ENCODE assay signal across 20 mouse cellular contexts in the genomic region with DNA sequence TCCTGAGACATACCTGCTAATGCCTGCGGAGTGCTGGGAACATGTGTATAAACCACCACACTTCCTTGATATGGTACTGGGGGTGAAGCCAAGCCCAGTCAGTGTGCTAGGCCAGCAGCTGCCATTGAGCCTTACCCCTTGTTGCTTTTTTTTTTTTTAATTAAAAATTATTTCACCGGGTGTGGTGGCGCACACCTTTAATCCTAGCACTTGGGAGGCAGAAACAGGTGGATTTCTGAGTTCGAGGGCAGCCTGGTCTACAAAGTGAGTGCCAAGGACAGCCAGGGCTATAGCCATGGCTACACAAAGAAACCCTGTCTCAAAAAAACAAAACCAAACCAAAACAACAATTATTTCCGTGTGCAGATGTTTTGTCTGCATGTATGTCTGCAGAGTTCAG. TPM values are rescaled to one million over a fixed set of nuclear protein-coding genes. Genes with fewer than 3 reads are reported as not detected.
DNase-seq lines count a peak whose midpoint lies in the region; ATAC-seq and TF ChIP-seq lines count a peak whose summit lies in the region.
"Had no signal": no experiment of that assay in that cellular context is flagged by ENCODE, and none has a peak within 500 bp of the region (broad histone marks: within the 10 kb centered on the region; RNA-seq: fewer than 3 reads in every experiment).

No protein-coding gene starts in this region.

- no peak overlapping the region for H3K9ac ChIP-seq in heart, embryonic 11.5 days (ENCODE audit: low read depth, low read length)
- no peak overlapping the region for H3K9ac ChIP-seq in heart, embryonic 15.5 days
- H3K9ac ChIP-seq: embryonic facial prominence, embryonic 15.5 days; hindbrain, embryonic 12.5 days had no signal

- no peak for TF ChIP-seq POLR2A in bone marrow macrophage, adult 2 months (IDR thresholded peaks at IDR 0.05; ENCODE audit: borderline replicate concordance, low read depth, low read length)
- TF ChIP-seq POLR2A in myocyte (IDR thresholded peaks at IDR 0.05; ENCODE audit: insufficient read length, low read depth), result no peak

- H3K27ac ChIP-seq in heart, embryonic 11.5 days (ENCODE audit: low read depth, low read length), result no peak overlapping the region
- 0 out of 2 replicates have a peak overlapping the region, but pooled peaks have one; percentile 35 for H3K27ac ChIP-seq in heart, embryonic 15.5 days
- peak overlapping the region; percentile 98 for H3K27ac ChIP-seq in bone marrow macrophage, adult 2 months (ENCODE audit: insufficient read depth, low read depth, low read length)
- H3K27ac ChIP-seq: forebrain, embryonic 10.5 days; hindbrain, embryonic 12.5 days had no signal

- no peak for TF ChIP-seq CTCF in bone marrow macrophage, adult 2 months (IDR thresholded peaks at IDR 0.05; ENCODE audit: low read depth, low read length)

- peaks cover 18% of the 10 kb centered on the region for H3K36me3 ChIP-seq in heart, embryonic 11.5 days (ENCODE audit: control insufficient read depth, insufficient read depth, low read length)
- H3K36me3 ChIP-seq in heart, embryonic 15.5 days, result peaks cover 40% of the 10 kb centered on the region
- H3K36me3 ChIP-seq in myocyte (ENCODE audit: control insufficient read depth, insufficient read depth), result peaks cover 34% of the 10 kb centered on the region

- H3K27me3 ChIP-seq in heart, embryonic 11.5 days (ENCODE audit: control insufficient read depth, insufficient read depth, low read length), result no peaks in the 10 kb centered on the region
- H3K27me3 ChIP-seq in heart, embryonic 15.5 days, result no peaks in the 10 kb centered on the region
- H3K27me3 ChIP-seq in myocyte (ENCODE audit: control insufficient read depth, insufficient read depth, insufficient read length), result no peaks in the 10 kb centered on the region
- H3K27me3 ChIP-seq: embryonic facial prominence, embryonic 15.5 days had no signal

- H3K4me3 ChIP-seq in heart, embryonic 11.5 days (ENCODE audit: low read depth, low read length), result no peak overlapping the region
- no peak overlapping the region for H3K4me3 ChIP-seq in heart, embryonic 15.5 days
- H3K4me3 ChIP-seq in bone marrow macrophage, adult 2 months (ENCODE audit: insufficient read depth, low read length), result no peak overlapping the region
- peak overlapping the region; percentile 82 for H3K4me3 ChIP-seq in myocyte
- H3K4me3 ChIP-seq: erythroblast, embryonic 14.5 days; hindbrain, embryonic 12.5 days had no signal

- intact Hi-C loops in heart, postnatal 36 days (cut with DNase I), result loop anchor here (10.0 kb wide), 1 partner anchor 460 kb away; the partner anchor contains the start of gene Adgre5

- peaks cover 40% of the 10 kb centered on the region for H3K4me1 ChIP-seq in heart, embryonic 11.5 days (ENCODE audit: control insufficient read depth, insufficient read depth, low read length)
- H3K4me1 ChIP-seq in heart, embryonic 15.5 days (replicated peaks), result peaks cover 69% of the 10 kb centered on the region
- H3K4me1 ChIP-seq in bone marrow macrophage, adult 2 months (ENCODE audit: control insufficient read depth, insufficient read depth, low read length), result peaks cover 39% of the 10 kb centered on the region

- peak; percentile 90 for DNase-seq in heart, adult 11 months
- DNase-seq in heart, postnatal 36 days, result no peak
- no peak for DNase-seq in retina, embryonic 14.5 days (ENCODE audit: low spot score)
- DNase-seq: cerebellum, adult 8-10 months; embryo, embryonic 11 days; kidney, adult 11 months had no signal

- 90% methylated on average over 5 of the region's 5 CpGs for WGBS in heart, embryonic 11.5 days (ENCODE audit: insufficient replicate concordance)
- 86% methylated on average over 5 of the region's 5 CpGs for WGBS in heart, embryonic 15.5 days

- no peaks in the 10 kb centered on the region for H3K9me3 ChIP-seq in heart, embryonic 11.5 days (replicated peaks; ENCODE audit: control insufficient read depth, low read length)
- H3K9me3 ChIP-seq in heart, embryonic 15.5 days (replicated peaks), result no peaks in the 10 kb centered on the region
- H3K9me3 ChIP-seq: embryonic facial prominence, embryonic 15.5 days; forebrain, embryonic 10.5 days; hindbrain, embryonic 12.5 days had no signal

- H3K79me2 ChIP-seq in myocyte (ENCODE audit: control insufficient read depth, insufficient read depth), result peaks cover 71% of the 10 kb centered on the region

- ATAC-seq in heart, embryonic 11.5 days (replicated peaks; ENCODE audit: insufficient number of reproducible peaks, low FRiP score, low TSS enrichment), result no peak
- no peak for ATAC-seq in heart, embryonic 15.5 days (replicated peaks; ENCODE audit: insufficient number of reproducible peaks, insufficient read depth, low FRiP score, low read depth)
- ATAC-seq: forebrain, embryonic 14.5 days; hindbrain, embryonic 16.5 days; inflammation-experienced regulatory T-cells, adult 6 months had no signal

- no peak overlapping the region for H3ac ChIP-seq in myocyte (ENCODE audit: control insufficient read depth, insufficient read length)

- H3K4me2 ChIP-seq in heart, embryonic 11.5 days, result no peak overlapping the region
- H3K4me2 ChIP-seq in heart, embryonic 15.5 days, result no peak overlapping the region
- peak overlapping the region; percentile 93 for H3K4me2 ChIP-seq in myocyte (ENCODE audit: low read depth)
- H3K4me2 ChIP-seq: hindbrain, embryonic 12.5 days had no signal

TF ChIP-seq in myocyte, 11 proteins besides CTCF, POLR2A, EP300 and RAD21:
- TF ChIP-seq TCF12 (IDR thresholded peaks at IDR 0.05; ENCODE audit: insufficient read depth, poor library complexity, severe bottlenecking) (no peak), POLR2AphosphoS2 (IDR thresholded peaks at IDR 0.05; ENCODE audit: insufficient read length, low read depth) (peak; percentile 42)

RNA-seq across cellular contexts. Expression of gene Nanos3, which starts 20.1 kb away (rescaled TPM):
- polyA plus RNA-seq in heart, embryonic 11.5 days (2014; fragmentation: Nextera tagmentation; extraction: Ambion mirVana), result 1.4 and 2.8 TPM in 2 replicates
- polyA plus RNA-seq in heart, embryonic 15.5 days (2015; fragmentation: Nextera tagmentation; extraction: Ambion mirVana), result 1.4 and 1.6 TPM in 2 replicates
- under 1 TPM; 0.80 to 0.95 TPM for total RNA-seq in heart, postnatal 36 days (2021)
- polyA plus RNA-seq in bone marrow macrophage, adult 2 months (2012; ENCODE audit: insufficient read depth, insufficient read length, missing spikeins), result not detected in 2 replicates
- 1.2 TPM for polyA plus RNA-seq in myocyte (2012; fragmentation: generic; extraction: Trizol)
- total RNA-seq: common myeloid progenitor, adult 5-6 weeks; gastrocnemius, adult 8-10 months; gastrocnemius, postnatal 36 days had no signal
- polyA plus RNA-seq: erythroblast, embryonic 14.5 days; inflammation-experienced regulatory T-cells, adult 6 months had no signal

RNA-seq across cellular contexts. Expression of gene Zswim4, which starts 31.8 kb away (rescaled TPM):
- polyA plus RNA-seq in heart, embryonic 11.5 days (2014; fragmentation: Nextera tagmentation; extraction: Ambion mirVana), result 6.3 and 7.8 TPM in 2 replicates
- polyA plus RNA-seq in heart, embryonic 15.5 days (2015; fragmentation: Nextera tagmentation; extraction: Ambion mirVana), result 7.6 and 9.7 TPM in 2 replicates
- 10 to 100 TPM in 1 of 2 experiments, 1 to 10 TPM in 1; 9.5 to 11.0 TPM for total RNA-seq in heart, postnatal 36 days (2021)
- polyA plus RNA-seq in bone marrow macrophage, adult 2 months (2012; ENCODE audit: insufficient read depth, insufficient read length, missing spikeins), result 9.4 and 10.9 TPM in 2 replicates
- polyA plus RNA-seq in myocyte (2012; fragmentation: generic; extraction: Trizol), result 12.7 TPM

RNA-seq across cellular contexts. Expression of gene D8Ertd738e, which starts 44.4 kb away (rescaled TPM):
- 321 and 330 TPM in 2 replicates for polyA plus RNA-seq in heart, embryonic 11.5 days (2014; fragmentation: Nextera tagmentation; extraction: Ambion mirVana)
- polyA plus RNA-seq in heart, embryonic 15.5 days (2015; fragmentation: Nextera tagmentation; extraction: Ambion mirVana), result 290 and 291 TPM in 2 replicates
- 100 to 1,000 TPM; 231 to 232 TPM for total RNA-seq in heart, postnatal 36 days (2021)
- polyA plus RNA-seq in bone marrow macrophage, adult 2 months (2012; ENCODE audit: insufficient read depth, insufficient read length, missing spikeins), result 164 and 172 TPM in 2 replicates
- polyA plus RNA-seq in myocyte (2012; fragmentation: generic; extraction: Trizol), result 232 TPM

RNA-seq across cellular contexts. Expression of gene Mri1, which starts 52.1 kb away (rescaled TPM):
- polyA plus RNA-seq in heart, embryonic 11.5 days (2014; fragmentation: Nextera tagmentation; extraction: Ambion mirVana), result 45.3 and 50.7 TPM in 2 replicates
- 36.1 and 42.7 TPM in 2 replicates for polyA plus RNA-seq in heart, embryonic 15.5 days (2015; fragmentation: Nextera tagmentation; extraction: Ambion mirVana)
- total RNA-seq in heart, postnatal 36 days (2021), result 10 to 100 TPM; 10.1 to 12.3 TPM
- polyA plus RNA-seq in bone marrow macrophage, adult 2 months (2012; ENCODE audit: insufficient read depth, insufficient read length, missing spikeins), result 10.0 and 11.6 TPM in 2 replicates
- polyA plus RNA-seq in myocyte (2012; fragmentation: generic; extraction: Trizol), result 22.8 TPM

RNA-seq across cellular contexts. Expression of gene 4930432K21Rik, which starts 57.2 kb away (rescaled TPM):
- polyA plus RNA-seq in heart, embryonic 11.5 days (2014; fragmentation: Nextera tagmentation; extraction: Ambion mirVana), result 0.44 and 0.59 TPM in 2 replicates
- polyA plus RNA-seq in heart, embryonic 15.5 days (2015; fragmentation: Nextera tagmentation; extraction: Ambion mirVana), result 0.60 and 0.77 TPM in 2 replicates
- total RNA-seq in heart, postnatal 36 days (2021), result under 1 TPM in 1 of 2 experiments, not detected in 1; 0.36 TPM
- polyA plus RNA-seq in bone marrow macrophage, adult 2 months (2012; ENCODE audit: insufficient read depth, insufficient read length, missing spikeins), result 0.49 and 1.2 TPM in 2 replicates
- polyA plus RNA-seq in myocyte (2012; fragmentation: generic; extraction: Trizol), result 0.24 TPM
- polyA plus RNA-seq: erythroblast, embryonic 14.5 days had no signal
